Mouse (Mus musculus): ENCODE data around the gene Ly86. TPM values are rescaled to one million over a fixed set of nuclear protein-coding genes. Genes with fewer than 3 reads are reported as not detected.

The Ly86 gene
- 1 to 10 TPM; 9.0 to 9.1 TPM for total RNA-seq (2021)

DNA sequence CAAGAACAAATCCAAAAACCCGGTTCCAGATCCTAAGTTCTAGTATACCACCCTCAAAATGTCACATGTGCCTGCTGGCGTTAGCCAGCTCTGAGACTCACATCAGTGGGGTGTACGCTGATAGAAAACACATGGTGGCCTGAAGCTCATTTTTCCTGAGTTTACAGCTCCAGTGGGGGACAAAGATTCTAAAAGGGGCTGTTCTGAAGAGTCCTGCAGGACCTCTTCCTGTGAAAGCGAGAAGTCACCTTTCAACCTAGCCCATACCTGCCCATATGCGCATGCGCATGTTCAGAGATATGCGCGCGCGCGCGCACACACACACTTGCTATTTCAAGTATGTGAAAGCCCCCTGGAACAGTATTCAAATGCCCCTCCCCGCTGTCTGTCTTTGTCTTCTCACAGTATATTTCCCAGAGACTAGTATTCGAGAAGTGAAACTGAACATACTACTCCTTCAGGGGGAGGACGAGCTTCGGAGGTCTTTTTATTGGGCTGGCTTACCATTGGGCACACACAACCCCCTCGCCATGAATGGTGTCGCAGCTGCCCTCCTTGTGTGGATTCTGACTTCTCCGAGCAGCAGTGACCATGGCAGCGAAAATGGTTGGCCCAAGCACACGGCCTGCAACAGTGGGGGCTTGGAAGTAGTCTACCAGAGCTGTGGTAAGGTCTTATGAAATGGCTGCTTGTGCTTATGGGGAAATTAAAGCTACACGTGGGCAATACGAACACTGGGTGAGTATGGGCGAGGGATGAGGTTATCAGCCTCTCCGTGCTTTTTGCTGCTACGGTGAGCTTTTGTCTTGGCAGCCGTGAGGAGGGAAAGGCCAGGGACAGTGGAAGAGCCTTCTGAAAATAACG lies at the start of gene Ly86:
TSS of gene Ly86 (plus strand) at position 300 of the 864 bp plus-strand sequence.
- DNase-seq (ENCODE audit: low spot score in 2 of 2), result no peak
- intact Hi-C loops (cut with DNase I), result no loop called here

DNA sequence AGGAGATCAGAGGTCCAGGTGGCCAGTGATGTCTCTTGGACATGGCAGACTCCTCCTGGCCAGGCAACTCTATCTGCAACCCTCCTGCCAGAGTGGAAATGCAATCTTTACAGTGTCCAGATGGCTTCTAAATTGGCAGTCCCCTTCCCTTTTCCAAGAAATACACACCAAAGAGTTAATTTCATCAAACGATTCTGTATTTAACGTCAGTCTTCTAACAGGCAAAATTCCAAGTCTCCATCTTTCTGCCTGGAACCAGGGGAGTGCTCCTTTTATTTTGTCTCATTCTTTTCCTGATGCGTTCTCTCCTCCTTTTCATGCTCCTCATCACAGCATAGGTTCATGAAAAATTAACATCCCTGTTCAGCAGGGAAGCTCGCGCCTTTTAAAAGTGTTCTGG lies 47.1 kb upstream of the Ly86 start:
- intact Hi-C loops (cut with DNase I), result no loop called here

DNA sequence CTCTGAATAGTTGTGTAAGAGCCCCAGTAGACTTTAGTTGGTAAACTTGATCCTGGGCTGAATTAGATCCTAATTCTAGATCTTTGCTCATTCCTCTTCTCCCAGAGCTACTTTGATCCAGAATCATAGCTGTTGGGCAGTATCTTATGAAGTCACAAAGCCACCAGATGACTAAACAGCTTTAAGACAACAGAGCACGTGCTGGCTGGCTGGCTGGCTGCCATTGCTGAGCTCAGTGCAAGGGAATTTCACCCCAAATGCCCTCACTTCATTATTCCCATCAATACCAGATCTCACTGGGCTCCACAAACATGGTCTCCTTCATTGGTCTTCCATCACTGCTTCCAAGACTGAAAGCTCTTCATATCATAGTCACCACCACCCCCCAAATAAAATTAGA lies 46.2 kb upstream of the Ly86 start:
- DNase-seq (ENCODE audit: low spot score in 2 of 2), result no peak
- intact Hi-C loops (cut with DNase I), result no loop called here

More for the DNA sequence above, 47.1 kb upstream of the Ly86 start:
- DNase-seq (ENCODE audit: low spot score in 2 of 2), result no peak

GRCm38 (mm10) chr13:37302877-37303276 lies 42.1 kb upstream of the Ly86 start:
- intact Hi-C loops (cut with DNase I), result no loop called here
- no peak for DNase-seq (ENCODE audit: low spot score in 2 of 2)

GRCm38 (mm10) chr13:37308006-37308405 lies 37.0 kb upstream of the Ly86 start:
- intact Hi-C loops (cut with DNase I), result loop anchor here (5.0 kb wide), 1 partner anchor 176 kb away; no protein-coding TSS in a partner anchor

DNA sequence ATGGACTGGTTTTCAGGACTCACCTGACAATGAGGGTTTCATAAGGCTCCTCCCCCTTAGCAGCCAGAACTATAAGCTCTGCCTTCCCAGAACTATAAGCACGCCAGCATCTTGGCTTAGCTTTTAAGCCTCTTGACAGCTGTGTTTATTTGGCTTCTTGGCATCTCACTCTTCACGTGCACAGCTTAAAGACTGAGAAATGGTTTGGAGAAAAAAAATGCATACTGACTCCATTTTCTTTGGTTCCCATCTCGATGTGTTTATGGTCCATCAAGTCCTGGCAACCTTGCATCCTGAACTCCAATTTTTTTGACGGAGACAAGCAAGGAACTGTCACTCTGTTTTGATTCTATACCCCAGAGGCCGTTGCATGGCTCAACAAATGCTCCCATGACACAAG lies 35.7 kb upstream of the Ly86 start:
- intact Hi-C loops (cut with DNase I), result loop anchor here (5.0 kb wide), 1 partner anchor 177 kb away; no protein-coding TSS in a partner anchor
- no peak for DNase-seq (ENCODE audit: low spot score in 2 of 2)

More at GRCm38 (mm10) chr13:37308006-37308405, 37.0 kb upstream of the Ly86 start:
- no peak for DNase-seq (ENCODE audit: low spot score in 2 of 2)

DNA sequence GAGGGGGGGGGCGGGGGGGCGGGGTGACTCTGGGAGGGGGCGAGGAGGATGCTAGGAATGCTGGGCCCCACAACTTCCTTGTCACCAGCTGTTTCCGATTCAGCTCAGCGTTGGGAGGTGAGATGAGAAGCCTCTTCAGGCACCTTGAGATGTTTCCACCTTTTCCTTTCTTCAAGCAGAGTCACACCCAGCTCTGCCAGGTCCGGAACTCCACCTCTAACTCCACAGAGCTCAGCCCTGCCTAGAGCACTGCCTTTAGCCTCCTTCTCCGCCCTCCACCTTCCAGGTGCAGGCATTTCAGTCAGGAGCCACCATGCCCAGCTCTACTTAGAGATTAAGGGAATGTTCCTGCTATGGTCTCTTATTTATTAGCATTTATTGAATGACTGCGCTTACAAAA lies 34.7 kb upstream of the Ly86 start:
- DNase-seq (ENCODE audit: low spot score in 2 of 2), result no peak
- intact Hi-C loops (cut with DNase I), result loop anchor here (5.0 kb wide), 2 partner anchors 733 to 1028 kb away; no protein-coding TSS in a partner anchor

- intact Hi-C loops (cut with DNase I), result loop anchor here (2.0 to 5.0 kb wide), 6 partner anchors 419 to 1291 kb away; partner anchors contain the start of gene Nrn1
- peak; percentile 19 to 34 for DNase-seq (ENCODE audit: low spot score in 2 of 2)
These were observed 33.3 kb upstream of the Ly86 start for GRCm38 (mm10) chr13:37311555-37312221.

DNA sequence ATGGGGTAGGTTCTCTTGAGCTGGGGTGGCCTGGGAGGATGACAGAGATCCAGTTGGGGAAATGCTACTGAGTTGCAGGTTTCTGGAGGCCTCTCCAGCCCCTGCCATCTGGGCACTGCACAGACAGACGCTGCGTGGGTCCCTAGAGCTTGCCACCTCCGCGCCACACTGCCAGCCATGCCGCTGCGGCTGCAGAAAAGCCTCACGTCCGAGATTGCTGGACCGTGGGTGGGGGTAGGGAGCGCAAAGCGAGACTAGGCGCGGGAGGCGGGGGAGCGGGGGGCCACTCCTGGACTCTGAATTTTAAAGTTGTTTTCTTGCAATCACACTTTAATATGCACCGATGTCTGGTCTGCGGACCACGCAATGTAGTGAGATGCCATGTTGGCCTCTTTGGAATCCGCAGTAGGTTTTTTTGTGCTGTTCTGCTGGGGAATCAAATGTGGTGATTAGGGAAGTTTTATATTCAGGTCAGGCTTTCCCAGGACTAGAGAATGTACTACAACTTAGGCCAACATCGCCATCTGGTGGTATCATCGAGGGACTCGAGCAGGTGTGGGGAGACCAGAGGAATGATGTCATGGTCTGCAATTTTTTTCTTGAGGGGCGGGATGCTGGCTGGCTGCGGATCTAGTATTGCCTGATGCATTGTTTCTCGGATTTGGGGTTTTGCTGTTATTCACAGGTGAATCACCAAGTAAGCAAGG lies 32.6 kb upstream of the Ly86 start:
- intact Hi-C loops (cut with DNase I), result loop anchor here (2.0 to 5.0 kb wide), 6 partner anchors 420 to 1292 kb away; partner anchors contain the start of gene Nrn1
- DNase-seq (ENCODE audit: low spot score in 2 of 2), result peak; percentile 89 to 93

DNA sequence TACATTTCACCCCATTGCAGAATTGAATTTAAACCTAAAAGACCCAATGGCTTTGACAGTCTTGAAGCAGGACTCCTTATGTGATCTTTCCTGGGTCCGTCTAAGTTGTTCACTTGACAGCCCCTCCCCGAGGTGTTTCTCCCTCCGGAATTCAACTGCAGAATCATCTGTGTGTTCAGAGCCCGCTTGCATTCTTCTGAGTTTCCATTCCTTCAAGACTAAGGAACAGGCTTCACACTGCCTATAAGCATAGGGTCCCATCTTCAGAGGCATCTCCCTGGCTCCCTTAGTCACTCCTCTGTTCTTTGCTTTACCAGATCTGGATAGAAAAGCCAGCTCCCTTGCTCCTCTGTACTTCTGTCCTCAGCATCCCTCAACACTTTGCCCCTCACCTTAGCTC lies 32.1 kb upstream of the Ly86 start:
- no peak for DNase-seq (ENCODE audit: low spot score in 2 of 2)
- intact Hi-C loops (cut with DNase I), result loop anchor here (2.0 to 5.0 kb wide), 6 partner anchors 420 to 1292 kb away; partner anchors contain the start of gene Nrn1

- intact Hi-C loops (cut with DNase I), result no loop called here
These were observed 19.5 kb upstream of the Ly86 start for GRCm38 (mm10) chr13:37325504-37325903.

GRCm38 (mm10) chr13:37329747-37330146 lies 15.3 kb upstream of the Ly86 start:
- intact Hi-C loops (cut with DNase I), result no loop called here
- DNase-seq (ENCODE audit: low spot score in 2 of 2), result no peak

More at GRCm38 (mm10) chr13:37325504-37325903, 19.5 kb upstream of the Ly86 start:
- peak; percentile 43 to 46 for DNase-seq (ENCODE audit: low spot score in 2 of 2)

- DNase-seq (ENCODE audit: low spot score in 2 of 2), result no peak
- intact Hi-C loops (cut with DNase I), result no loop called here
These were observed 14.0 kb upstream of the Ly86 start for GRCm38 (mm10) chr13:37330971-37331370.

GRCm38 (mm10) chr13:37332779-37333543 lies 12.0 kb upstream of the Ly86 start:
- intact Hi-C loops (cut with DNase I), result no loop called here
- no peak for DNase-seq (ENCODE audit: low spot score in 2 of 2)

- no peak for DNase-seq (ENCODE audit: low spot score in 2 of 2)
- intact Hi-C loops (cut with DNase I), result no loop called here
These were observed 11.5 kb upstream of the Ly86 start for GRCm38 (mm10) chr13:37333544-37333870.

DNA sequence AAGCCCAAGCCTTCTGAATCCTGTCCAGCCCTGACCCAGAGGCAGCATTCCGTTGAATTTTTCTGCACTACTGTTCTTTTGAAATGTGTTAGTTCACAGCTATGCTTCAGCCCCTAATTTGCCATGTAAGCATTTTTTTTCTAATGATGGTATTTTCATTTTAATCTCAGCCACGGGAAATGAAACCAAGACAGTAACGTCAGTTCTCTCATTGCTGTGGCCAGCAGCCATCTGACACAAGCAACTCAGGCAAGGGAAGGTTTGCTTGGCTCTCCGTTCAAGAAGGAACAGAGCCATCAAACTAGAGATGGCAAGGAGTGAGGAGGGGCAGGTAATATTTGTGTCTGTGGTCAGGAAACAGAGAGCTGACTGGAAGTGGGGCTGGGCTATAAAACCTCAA lies 7.7 kb upstream of the Ly86 start:
- no peak for DNase-seq (ENCODE audit: low spot score in 2 of 2)
- intact Hi-C loops (cut with DNase I), result no loop called here

- intact Hi-C loops (cut with DNase I), result no loop called here
- DNase-seq (ENCODE audit: low spot score in 2 of 2), result no peak
These were observed 7.1 kb upstream of the Ly86 start for GRCm38 (mm10) chr13:37337871-37338270.

- intact Hi-C loops (cut with DNase I), result no loop called here
- DNase-seq (ENCODE audit: low spot score in 2 of 2), result no peak
These were observed 2.2 kb upstream of the Ly86 start for GRCm38 (mm10) chr13:37342804-37343203.

- intact Hi-C loops (cut with DNase I), result no loop called here
- DNase-seq (ENCODE audit: low spot score in 2 of 2), result no peak
These were observed 815 bp downstream of the Ly86 start for GRCm38 (mm10) chr13:37345823-37346222.
